Mouse (Mus musculus) liver, postnatal 0 days (tissue): ENCODE results near the gene Gsto1.

ENCODE experiments used
- CTCF ChIP-seq: sonication (generic); IDR thresholded peaks from 2 replicates; pipeline ENCODE4 v1.5.1; 2016; ENCODE audit warnings: antibody characterized with exemption, low read depth
- EP300 ChIP-seq: IDR thresholded peaks from 2 replicates; pipeline ENCODE4 v1.6.1; 2016; ENCODE audit warnings: antibody characterized with exemption, low read depth, mild to moderate bottlenecking

DNA sequence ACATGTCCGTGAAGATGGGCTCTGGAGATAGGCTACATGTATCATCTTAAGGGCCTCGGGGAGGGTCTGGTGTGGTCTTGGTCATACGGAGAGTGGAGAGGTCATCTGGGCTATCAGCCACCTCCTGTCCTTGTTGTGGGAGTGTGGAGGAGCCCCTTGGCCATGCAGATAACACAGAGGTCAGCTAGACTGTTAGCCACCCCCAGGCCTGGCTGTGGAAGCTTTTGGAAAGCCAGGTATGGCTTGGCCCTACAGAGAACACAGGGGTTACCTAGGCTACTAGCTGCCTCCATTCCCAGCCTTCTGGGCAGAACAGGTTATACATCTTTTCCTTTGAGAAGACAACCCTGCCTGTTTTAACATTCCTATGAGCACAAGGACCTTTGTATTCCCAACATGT lies 7.8 kb downstream of the Gsto1 start:
- no peak for TF ChIP-seq CTCF
- TF ChIP-seq EP300, result no peak
